Mouse (Mus musculus): ENCODE results near the gene Pcgf1.

DNA sequence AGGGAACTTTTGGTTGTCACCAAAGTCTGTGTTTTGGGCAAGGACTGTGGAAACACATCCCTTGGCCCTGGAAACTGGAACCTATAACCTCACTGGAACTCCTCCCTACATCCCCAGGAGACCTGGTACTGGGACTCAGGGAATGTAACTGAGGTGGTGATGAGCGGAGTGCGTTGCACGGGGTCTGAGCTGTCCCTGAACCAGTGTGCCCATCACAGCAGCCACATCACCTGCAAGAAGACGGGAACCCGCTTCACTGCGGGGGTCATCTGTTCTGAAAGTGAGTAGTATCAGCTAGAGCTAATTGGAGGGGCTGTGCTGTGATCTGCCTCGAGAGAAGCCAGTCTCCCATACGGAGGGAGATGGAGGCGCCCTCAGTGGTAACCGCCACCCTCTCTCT, 28.3 kb upstream of the Pcgf1 start:
- no peak for TF ChIP-seq CTCF (IDR thresholded peaks at IDR 0.05; ENCODE audit: insufficient read depth, low read depth, low read length)
- TF ChIP-seq POLR2A (IDR thresholded peaks at IDR 0.05; ENCODE audit: insufficient read depth, low read depth, low read length), result no peak

Measured in olfactory bulb, adult 2 months (tissue).